Mouse (Mus musculus) frontal cortex, postnatal 36 days (tissue): ENCODE measurements around the gene Prc1.
"Not testable (repeated sequence)": the region's sequence is repeated elsewhere in the genome, so short reads cannot be mapped to it uniquely, and the experiment has no call there.

Experiments
- DNase-seq, 2 experiments: peaks; one replicate each; pipeline ENCODE4 v3.0.0; 2022; ENCODE audit warnings: low spot score in 2 of 2

Gene Prc1

DNA sequence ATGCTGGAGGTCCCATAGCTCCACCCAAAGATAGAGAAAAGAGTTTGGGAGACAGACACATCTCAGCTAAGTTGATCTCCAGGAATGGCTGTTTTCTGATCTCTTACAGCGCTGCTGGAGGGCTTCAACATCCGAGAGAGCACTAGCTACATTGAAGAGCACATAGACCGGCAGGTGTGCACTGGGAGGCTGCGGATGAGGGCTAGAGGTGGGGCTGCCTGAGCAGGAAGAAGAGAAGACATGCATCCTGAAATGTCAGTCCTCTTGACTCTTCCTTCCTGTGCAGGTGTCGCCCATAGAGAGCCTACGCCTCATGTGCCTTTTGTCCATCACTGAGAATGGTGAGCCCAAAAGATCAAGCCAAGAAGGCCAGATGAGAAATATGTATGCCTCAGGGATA, 8.5 kb upstream of the Prc1 start:
- DNase-seq = no peak

DNA sequence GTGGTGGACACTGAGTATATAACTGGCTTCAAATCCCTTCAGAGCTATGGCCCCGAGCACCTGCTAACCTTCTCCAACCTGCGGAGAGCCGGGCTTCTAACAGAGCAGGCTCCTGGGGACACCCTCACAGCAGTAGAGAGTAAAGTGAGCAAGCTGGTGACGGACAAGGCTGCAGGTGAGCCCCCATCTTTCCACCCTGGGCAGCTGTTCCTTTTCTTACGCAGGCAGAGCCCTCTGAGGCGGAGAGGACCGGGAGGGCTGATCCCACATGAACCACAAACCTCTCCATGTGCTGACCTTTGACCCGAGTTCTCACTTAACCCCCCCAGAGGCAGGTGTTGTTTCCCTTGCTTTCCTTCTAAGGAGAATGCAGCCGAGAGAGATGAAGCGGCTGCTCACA, 6.5 kb upstream of the Prc1 start:
- no peak for DNase-seq

DNA sequence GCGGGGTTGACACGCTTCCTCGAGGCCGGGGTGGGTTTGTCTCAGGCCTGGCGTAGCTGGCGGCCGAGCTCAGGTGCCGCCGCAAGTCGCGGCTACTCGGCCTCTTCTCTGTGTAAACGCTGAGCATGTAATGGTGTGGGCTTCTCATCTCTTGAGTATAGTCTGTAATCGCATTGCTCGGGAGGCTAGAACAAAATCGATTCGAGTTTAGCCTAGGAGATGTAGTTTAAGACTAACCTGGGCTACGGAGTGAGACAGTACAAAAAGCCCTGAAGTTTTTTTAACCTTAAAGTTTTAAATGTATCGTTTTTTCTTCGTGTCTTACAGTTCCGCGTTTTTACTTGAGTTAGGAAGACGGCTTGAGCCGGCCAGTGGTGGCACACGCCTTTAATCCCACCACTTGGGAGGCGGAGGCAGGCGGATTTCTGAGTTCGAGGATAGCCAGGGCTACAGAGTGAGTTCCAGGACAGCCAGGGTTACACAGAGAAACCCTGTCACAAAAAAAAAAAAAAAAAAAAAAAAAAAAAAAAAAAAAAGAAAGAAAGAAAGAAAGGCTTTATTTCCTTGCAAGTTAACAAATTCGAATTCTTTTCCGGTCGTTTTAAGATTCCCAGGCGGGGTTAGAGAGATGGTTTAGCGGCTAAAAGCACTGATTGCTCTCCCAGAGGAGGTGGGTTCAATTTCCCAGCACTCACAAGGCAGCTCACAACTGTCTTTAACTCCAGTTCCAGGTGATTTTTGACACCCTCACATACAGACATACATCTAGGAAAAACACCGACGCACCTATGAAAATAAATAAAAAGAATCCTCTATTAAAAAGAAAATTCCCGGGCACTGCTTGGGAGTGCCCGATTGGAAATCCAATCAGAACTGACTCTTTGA, 756 bp downstream of the Prc1 start:
- no peak for DNase-seq

DNA sequence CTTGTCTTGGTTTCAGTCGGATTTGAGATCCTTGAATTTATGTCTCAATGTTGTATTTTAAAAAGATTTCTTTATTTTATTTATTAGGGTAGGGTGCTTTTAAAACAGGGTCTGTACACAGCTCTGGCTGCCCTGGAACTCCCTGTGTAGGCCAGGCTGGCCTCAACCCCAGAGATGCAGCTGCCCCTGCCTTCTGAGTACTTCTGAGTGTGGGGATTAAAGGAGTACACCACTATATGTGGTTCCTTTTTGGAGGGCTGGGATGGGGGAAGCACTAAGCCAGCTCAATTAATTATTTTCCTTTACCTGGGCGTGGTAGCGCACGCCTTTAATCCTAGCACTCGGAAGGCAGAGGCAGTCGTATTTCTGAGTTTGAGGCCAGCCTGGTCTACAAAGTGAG, 2.2 kb downstream of the Prc1 start:
- no peak for DNase-seq

DNA sequence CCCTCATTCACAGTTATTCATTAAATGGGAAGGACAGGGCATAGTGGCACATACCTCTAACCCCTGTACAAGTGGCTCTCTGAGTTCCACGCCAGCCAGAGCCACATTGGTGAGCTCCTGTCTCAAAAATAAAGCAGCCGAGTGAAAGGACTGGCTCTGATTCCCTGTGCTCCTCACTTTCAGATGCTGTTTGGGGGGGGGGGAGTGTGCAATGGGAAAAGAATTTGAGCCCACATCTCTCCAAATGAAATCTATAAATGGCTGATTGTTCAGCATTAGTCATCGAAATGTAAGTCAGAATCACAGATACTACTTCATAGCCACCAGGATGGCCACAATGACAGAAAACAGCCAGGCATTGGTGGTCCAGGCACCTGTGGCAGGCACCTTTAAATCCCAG, 2.8 kb downstream of the Prc1 start:
- no peak for DNase-seq

DNA sequence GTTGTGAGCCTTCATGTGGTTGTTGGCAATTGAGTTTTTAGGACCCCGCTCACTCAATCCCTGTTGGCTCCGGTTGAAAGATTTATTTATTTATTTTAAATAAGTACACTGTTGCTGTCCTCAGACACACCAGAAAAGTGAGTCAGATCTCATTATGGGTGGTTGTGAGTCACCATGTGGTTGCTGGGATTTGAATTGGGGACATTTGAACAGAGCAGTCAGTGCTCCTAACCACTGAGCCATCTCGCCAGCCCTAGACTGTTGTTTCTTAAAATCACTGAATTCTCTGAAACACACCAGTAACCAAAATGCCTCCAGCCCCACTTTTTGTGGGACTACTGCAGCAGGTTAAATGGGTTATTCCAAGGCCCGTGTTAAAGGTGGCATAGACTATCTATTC, 4.5 kb downstream of the Prc1 start:
- no peak for DNase-seq

DNA sequence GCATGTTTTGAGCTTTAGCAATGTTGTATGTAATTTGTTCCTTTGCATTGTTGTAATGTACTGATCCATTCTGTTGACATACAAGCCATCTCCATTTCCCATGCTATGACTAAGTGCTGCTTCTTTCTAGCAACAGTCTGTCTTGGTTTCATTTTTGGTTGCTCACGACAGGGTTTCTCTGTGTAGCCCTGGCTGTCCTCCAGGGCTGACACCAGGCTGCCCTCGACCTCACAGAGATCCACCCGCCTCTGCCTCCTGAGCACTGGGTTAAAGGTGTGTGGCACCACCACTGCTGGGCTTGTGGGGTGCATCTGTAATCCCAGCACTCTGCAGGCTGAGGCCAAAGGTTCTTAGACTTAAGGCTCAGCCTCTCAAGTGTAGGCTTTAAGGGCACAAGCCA, 5.3 kb downstream of the Prc1 start:
- DNase-seq = no peak

DNA sequence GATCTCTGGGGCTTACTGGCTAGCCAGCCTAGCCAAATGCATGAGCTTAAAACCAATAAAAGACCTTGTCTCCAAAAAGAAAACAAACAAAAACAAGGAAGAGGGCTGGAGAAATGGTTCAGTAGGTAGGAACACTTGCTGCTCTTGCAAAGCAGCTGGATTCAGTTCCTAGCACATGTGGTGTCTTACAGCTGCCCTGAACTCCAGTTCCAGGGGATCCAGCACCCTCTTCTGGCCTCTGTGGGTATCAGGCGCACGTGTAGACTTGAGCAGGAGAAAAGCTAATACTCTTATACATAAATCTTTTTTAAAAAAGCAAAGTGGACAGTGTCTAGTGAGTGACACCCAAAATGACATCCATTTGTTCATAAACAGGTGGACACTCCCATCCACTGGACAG, 7.3 kb downstream of the Prc1 start:
- DNase-seq = no peak

DNA sequence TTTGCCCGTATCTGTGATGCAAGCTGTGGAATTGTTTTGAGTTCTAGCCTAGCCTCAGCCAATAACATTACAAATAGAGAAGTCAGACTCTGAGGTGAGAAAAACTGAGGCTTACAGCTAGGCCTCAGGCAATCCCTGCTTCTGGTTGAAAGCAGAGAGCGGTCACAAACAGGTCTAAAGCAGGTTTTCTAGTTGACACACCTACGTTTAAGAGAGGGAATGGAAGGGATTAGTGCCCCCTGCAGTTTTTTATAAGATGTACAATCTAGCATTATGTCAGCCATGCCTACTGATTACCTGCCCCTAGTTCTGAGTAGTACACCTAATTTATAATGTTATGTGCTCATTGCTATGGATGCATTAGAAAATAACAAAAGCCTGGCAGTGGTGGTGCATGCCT, 13.5 kb downstream of the Prc1 start:
- no peak for DNase-seq

DNA sequence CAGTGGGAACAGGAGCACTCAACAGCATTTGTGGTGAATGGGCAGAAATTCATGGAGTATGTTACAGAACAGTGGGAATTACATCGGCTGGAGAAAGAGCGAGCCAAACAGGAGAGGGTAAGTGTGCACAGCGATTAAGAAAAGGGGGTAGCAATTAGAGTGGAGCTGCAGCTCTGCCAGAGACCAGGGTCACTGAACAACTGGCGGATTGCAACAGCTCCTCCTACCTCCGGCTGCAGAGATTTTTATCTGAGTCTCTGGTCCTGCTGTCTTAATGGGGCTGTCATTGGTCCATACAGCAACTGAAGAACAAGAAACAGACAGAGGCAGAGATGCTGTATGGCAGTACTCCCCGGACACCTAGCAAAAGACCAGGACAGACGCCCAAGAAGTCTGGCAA, 16.5 kb downstream of the Prc1 start:
- no peak for DNase-seq

DNA sequence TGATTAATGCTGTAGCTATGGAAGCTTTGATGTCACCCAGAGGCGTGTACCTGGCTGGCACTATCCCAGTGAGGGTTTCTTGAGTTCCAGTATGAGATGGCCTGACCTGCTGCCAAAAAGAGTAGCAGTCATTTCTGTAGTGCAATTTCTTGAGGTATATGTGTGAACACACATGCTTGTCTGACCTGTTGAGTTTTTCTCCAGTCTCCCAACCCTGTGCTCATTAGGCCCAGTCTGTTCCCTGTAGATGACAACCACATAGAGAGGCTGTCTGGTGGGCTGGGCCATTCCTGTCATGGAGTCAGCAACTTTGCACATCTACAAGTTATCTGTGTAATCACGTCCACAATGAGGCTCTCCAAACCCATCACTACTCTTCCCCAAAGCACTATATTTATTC, 21.5 kb downstream of the Prc1 start:
- DNase-seq = no peak

DNA sequence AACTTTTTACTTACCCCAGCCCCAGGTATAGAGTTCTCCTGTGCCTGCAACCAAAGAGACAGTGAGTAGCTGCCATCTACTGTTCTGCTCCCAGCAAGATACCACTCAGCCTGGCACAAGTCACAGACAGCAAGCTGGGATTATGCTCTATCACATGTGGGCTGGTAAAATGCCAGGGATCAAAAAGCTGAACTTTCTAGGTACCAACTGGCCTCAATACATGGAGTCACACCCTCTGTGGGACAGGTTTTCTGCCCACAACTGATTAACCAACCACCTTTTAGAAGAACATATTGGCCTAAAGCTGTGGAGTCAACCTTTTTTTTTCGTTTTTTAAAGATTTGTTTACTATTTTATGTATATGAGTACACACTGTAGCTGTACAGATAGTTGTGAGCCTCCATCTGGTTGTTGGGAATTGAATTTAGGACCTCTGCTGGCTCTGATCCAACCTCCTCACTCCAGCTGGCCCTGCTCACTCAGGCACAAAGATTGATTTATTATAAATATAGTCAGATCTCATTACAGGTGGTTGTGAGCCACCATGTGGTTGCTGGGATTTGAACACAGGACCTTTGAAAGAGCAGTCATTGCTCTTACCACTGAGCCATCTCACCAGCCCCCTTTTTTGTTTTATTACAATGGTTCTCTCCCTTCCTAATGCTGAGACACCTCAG, 23.3 kb downstream of the Prc1 start:
- DNase-seq = no peak

DNA sequence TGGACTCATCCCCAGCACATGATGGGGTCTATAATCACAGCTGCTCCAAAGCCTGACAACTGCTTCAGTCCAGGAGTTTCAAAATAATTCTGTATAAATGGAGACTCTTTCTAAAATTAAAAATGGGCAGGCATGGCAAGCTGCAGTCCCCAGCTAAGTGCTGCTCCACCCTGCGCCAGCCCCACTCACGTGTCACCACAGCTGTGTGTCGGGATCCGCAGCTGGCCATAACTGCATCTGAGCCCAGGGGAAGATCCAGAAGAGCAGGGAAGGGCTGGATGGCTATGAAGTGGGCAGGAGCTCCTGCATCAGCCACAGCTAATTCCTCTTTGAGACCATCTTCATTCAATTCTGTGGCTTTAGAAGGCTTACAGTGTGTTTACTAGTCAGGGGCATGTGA, 24.4 kb downstream of the Prc1 start:
- no peak for DNase-seq

DNA sequence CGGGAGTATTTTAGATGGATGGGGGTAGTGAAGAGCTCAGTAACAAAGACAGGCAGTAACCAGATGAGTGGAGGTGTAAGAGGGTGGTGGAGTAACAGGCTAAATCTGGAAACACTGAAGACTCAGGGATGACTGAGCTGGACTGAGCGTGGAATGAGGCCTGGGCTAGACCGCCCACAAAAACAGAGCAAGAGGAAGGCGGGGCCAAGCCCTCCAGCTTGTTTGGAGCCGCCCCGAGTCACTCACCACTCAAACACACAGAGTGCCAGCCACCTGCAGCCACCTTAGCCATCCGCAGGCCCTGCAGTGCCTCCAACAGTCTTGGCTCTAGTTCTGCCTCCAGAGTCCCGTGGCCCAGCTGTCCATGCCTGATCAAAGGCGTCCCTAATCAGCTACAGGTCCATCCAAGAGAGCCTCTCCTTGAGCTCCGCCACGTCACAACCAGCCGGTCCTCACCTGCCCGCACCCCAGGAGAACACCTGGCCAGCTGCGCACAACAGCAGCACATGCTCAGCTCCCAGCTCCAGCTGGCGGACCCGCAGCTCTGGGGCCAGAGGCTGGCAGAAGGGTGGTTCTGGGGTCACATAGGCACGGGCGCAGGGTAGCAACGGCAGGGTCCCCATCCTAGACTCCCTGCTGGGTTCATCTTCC, 25.7 kb downstream of the Prc1 start:
- no peak for DNase-seq

DNA sequence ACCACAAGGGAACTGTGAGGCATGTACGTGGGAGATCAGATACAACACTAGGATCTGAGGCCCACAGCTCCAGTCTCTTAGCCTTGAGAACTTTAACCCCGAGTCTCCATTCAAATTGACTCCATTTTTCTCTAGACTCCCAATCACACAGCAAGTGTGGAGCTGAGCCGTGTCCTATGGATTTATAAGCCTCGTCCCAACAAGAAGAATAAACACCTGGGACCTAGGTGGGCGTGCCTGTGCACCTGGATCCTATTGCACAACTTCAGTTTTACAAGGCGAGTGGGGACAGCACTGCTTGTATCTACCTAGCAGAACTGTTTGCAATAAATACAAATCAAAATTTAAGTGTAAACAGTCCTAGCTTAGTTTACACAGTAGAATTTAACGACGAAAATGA, 29.1 kb downstream of the Prc1 start:
- DNase-seq = no peak

DNA sequence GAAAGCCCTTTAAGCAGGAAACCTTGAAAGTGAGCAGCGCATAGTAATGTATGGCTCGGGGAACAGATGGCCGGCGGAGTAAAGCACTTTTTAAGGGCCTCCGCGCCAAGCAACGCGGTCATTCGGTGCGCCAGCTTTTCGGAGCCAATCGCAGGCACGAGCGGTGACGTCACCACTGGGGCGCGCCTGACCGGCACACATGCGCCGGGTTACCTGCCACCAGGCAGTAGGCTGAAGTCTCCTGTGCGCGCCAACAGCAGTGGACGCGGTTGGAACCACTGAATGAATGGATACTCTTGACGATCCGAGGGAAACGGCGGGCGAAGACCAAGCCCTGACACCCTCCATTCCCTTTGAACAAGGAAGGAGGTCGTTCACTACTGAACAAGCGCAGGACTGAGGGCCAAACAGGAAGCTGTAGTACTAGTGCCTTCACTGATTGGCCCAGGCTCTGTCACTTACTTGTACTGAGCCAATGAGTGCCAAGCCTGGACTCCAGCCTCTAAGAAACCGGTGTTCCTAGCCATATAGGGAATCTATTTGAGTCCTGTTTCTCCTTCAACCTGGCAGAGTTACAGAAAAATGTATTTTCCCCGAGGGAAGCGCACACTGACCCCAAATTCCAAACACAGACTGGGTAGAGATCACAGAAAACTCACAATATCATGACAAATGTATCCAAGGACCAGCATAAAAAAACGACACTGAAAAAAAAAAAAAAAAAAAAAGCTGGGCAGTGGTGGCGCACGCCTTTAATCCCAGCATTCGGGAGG, 30.0 kb downstream of the Prc1 start, which contains the start of gene Rccd1:
TSS of gene Rccd1 (minus strand) at position 412 of the 773 bp plus-strand sequence.
- peak; percentile 94 to 97 for DNase-seq

DNA sequence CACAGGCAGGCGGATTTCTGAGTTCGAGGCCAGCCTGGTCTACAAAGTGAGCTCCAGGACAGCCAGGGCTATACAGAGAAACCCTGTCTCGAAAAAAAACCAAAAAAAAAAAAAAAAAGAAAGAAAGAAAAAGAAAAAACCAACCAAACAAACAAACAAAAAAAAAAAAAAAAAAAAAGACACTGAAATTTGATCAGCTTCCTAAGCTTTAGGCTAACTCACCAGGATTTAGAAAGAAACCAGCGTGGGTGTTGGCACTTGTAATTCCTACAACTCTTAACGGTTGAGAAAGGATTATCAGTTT, 30.5 kb downstream of the Prc1 start:
- not testable (repeated sequence) for DNase-seq

DNA sequence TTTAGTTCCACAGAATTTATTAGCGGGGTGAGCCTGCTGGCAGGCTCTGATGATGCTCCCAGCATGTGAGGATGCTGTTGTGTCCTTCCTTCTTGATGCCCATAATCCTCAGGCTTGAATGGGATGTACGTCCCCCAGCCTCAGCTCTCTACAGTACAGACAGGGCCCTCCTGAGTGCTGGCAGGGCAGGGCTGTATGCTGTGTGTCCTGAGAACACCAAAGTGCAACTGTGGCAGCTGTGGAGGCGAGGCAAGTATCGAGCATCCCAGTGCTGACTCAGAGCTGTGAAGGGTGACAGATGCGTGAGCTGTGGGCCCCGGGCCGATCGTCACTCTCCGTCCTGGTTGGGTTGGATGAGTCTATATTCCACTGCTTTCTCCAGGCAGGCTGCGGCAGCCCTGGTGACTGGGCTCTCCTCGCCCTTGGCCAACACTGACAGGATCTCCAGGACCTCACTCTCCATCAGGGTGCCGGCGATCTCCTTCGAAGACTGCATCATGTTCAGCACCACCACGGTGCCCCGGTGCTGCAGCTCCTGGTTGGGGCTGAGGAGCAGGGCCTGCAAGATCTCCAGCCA, 31.1 kb downstream of the Prc1 start:
- no peak for DNase-seq

DNA sequence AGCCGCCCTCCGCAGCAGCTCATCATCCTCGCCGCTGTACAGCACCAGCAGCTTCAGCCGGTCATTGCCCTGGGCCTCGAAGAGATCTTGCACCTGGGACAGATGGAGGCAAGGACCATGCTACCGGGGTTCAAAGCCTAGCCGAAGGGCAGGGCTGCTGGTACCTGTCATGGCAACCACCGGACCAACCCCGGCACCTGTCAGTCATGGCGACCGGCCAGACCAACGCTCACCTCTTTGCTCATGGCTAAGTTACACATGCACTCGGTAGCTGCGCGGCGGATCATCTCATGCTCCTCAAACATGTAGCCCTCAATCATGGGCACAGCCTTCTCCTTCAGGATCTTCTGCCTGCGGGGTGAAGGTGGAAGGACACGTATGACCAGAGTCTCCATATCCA, 31.8 kb downstream of the Prc1 start:
- DNase-seq = no peak

DNA sequence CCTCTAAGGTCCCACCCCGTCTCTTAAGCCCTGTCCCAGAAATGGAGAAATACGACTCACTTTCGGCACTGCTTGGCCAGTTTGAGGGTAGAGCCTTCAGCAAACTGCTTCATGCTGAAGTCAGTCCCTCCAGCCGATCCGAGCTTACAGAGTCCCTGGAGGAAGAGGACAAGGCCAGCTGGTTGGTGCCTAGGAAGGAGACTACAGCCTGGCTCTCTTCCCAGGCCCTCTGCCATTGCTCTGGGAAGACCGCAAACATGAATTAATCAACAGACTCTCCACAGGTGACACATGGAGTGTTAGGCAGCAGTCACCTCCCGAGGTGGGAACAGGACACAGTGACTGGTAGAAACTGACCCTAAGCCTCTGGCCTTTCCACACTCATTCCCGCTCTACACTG, 36.0 kb downstream of the Prc1 start:
- no peak for DNase-seq

DNA sequence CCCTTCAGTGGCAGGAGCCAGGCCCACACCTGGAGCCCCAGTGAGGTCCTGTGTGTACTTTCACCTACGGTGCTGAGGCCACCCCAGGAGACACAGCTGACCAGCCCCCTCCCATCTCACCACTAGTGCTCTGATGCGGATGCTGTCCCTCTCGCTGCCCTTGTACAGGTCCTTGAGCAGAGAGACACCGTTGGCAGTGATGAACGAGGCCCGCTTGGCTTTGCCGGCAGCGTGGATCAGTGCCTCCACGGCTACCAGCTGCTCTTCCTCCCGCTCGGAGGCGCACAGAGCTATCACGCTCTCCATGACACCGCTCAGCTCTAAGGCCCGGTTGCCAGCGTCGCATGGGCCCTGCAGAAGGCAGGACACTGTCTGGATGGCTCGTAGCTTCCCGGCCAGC, 37.2 kb downstream of the Prc1 start:
- no peak for DNase-seq

DNA sequence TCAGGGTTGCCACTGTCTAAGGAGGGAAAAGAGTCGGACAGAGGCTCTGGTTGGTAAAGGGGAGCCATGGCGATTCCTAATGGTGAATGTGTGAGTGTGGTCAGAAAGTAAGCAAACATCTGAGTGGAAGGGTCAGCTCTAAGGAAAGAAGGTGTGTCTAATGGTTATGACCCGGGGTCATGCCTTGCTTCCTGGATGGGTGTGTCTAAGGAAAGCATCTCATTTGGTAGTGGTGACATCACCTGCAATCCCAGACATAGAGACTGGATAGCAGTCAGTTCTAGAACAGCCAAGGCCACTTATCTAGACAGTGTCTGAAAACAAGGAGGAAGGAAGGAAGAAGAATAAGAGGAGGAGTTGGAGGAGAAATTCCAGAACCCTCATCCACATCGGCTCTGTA, 40.6 kb downstream of the Prc1 start:
- DNase-seq = no peak
